Mouse (Mus musculus): ENCODE measurements around the gene Ppp1r9b. TPM values are rescaled to one million over a fixed set of nuclear protein-coding genes. Genes with fewer than 3 reads are reported as not detected.
"Not testable (repeated sequence)": the region's sequence is repeated elsewhere in the genome, so short reads cannot be mapped to it uniquely, and the experiment has no call there.

Ppp1r9b gene
- total RNA-seq, 2 experiments from 2014 or later, result 967 to 974 TPM

DNA sequence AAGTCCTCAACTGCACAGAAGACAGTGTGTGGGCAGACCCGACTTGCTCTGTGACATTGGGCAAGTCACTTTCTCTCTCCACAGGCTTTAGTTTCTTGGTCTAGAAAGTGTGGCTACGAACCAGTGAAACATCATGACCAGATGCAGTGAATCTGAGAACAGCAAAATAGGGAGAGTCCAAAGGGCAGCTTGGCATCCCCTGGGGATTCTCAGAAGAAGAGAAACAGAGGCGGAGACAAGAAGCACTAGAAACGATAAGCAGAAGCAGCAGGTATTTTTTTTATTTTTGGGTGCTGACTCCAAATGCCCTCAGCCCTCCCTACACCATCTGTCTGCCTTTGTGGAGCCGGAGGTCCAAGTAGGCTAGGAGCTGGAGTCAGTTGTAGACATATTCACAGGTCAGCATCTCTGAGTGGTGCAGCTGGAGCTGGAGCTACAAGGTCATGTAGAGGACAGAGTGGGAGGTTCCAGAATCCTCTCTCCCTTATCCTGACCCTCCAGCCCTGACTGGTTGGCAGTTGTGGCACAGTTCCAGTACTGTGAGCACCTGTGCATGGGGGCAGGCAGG lies 28.2 kb upstream of the Ppp1r9b start:
- no peak for TF ChIP-seq CTCF (conservative IDR thresholded peaks at IDR 0.05)
- H3K4me3 ChIP-seq, result no peak overlapping the region
- no peak for DNase-seq (ENCODE audit: low spot score in 2 of 2)
- no peak overlapping the region for H3K27ac ChIP-seq

DNA sequence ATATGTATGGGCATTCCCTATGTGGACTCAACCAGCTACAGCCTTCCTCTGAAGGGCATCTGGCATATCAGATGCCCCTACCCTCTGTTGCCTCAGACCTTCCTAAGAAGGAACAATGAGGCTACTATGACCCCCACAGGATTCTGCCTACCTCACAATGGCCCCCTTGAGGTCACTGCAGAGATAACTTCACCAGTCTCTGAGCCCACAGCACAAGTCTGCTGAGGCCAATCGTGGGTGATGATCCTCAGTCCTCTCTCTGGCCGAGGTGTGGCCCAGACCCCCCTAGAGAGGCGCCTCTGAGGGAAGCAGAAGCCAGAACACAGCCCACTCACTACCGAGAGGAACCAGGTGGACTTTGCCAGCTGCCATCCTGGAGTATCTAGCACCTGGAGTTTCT lies 23.4 kb upstream of the Ppp1r9b start, which contains the start of gene Hils1:
Gene Hils1 (plus strand): TSS at position 175 of the 400 bp plus-strand sequence.
- DNase-seq (ENCODE audit: low spot score in 2 of 2), result no peak
- no peak within 1 kb of the TSS for H3K27ac ChIP-seq
- TF ChIP-seq CTCF (conservative IDR thresholded peaks at IDR 0.05), result no peak; the same call in 1 of the 2 replicates
- H3K4me3 ChIP-seq, result no peak within 1 kb of the TSS

DNA sequence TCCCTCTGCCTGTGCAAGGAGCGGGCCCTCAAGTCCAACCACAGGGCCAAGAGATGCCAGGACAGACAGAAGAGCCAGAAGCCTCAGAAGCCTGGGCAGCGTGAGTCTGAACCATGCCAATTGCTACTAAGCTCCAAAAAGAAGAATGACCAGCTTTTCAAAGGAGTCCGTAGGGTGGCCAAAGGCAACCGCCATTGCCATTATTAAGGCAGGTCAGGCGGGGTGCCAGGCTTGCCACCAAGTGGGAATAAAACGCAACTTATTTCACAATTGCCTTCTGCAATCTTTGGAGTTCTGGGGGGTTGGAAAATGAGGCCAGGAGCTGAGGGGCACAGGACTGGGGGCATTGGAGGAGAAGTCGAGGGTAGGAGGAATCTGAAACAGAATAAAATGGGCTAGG lies 22.6 kb upstream of the Ppp1r9b start:
- no peak for DNase-seq (ENCODE audit: low spot score in 2 of 2)
- Histone ChIP-seq H3K4me3 (no peak overlapping the region), H3K27ac (no peak overlapping the region)
- TF ChIP-seq CTCF (conservative IDR thresholded peaks at IDR 0.05), result no peak

DNA sequence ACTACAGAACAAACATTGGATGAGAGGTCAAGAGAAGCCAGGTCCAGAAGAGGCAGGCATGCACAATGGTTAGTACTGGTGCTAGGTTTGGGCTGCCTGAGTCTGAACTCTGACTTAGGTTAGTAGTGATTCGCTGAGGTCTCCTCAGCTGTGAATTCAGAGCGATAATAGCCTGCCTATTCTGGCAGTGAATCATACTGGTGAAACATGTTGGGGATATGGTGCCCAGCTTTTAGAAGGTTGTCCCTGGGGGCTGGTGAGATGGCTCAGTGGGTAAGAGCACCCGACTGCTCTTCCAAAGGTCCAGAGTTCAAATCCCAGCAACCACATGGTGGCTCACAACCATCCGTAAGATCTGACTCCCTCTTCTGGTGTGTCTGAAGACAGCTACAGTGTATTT lies 21.1 kb upstream of the Ppp1r9b start:
- DNase-seq (ENCODE audit: low spot score in 2 of 2); H3K4me3 ChIP-seq; H3K27ac ChIP-seq: not testable (repeated sequence)

DNA sequence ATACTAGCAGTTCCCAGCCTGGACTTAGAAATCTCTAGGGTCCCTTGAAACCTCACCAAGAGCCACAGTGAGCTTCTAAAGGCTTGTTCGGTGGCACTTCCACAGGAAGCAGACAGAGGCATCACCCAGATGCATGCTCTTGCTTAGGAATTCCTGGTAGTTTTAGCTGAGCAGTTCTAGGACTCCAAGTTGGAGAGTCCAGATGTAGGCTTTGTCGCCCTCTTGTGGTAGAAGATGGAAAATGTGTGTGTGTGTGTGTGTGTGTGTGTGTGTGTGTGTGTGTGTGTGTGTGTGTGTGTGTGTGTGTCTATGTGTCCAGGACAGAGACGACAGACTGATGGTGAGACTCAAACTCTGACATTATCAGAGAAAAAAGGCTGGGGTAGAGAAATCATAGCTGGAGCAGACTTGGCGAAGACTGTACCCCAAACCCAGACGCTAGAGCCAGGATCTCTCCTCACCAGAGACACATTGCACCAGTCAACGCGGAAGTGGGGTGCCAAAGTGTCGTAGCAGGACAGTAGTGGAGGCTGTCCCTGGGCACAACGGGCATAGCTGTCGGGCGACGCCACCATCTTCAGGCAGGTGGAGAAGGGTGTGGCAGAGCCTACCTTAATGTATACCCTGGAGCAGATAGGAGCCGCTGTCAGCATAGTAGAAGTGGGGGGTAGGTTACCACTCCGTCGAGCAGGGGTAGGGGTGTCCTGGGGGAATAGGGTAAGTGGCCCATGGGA lies 20.5 kb upstream of the Ppp1r9b start:
- DNase-seq (ENCODE audit: low spot score in 2 of 2), result peak in 1 of 2 experiments; percentile 81
- TF ChIP-seq CTCF (conservative IDR thresholded peaks at IDR 0.05), result peak; percentile 76
- Histone ChIP-seq H3K27ac (no peak overlapping the region), H3K4me3 (no peak overlapping the region)

DNA sequence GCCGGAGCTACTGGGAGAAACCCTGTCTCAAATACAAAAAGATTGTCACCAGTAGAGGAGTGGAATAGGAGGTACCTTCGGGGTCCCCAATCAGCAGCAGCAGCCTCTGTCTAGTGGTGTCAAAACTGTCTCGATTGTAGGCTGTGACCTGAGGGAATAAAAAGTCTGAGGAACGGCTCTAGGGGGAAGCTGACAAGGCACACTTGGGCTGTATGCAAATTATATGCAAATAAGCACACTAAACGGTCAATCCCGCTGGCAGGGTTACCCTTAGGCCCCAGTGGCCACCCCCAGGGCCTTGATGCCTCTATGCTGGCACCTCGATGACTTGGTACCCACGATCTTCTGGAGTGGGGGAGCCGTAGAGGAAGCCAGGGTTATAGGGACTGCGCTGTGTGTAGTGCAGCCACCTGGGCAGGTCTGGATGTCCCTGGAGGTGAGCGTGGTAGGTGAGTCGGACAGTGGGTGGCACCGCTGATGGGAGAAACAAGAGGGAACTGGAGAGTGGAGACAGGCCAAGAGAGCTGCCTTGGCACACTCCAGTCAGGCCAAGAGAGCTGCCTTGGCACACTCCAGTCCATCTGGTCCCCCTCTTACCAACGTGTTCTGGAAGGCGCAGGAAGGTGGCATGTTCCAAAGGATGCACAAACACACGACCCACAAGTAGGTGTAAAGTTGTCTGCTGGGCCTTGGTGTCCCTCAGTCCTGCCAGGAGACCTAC lies 18.8 kb upstream of the Ppp1r9b start:
- Histone ChIP-seq H3K4me3 (no peak overlapping the region), H3K27ac (no peak overlapping the region)
- DNase-seq (ENCODE audit: low spot score in 2 of 2), result no peak
- no peak for TF ChIP-seq CTCF (conservative IDR thresholded peaks at IDR 0.05)

DNA sequence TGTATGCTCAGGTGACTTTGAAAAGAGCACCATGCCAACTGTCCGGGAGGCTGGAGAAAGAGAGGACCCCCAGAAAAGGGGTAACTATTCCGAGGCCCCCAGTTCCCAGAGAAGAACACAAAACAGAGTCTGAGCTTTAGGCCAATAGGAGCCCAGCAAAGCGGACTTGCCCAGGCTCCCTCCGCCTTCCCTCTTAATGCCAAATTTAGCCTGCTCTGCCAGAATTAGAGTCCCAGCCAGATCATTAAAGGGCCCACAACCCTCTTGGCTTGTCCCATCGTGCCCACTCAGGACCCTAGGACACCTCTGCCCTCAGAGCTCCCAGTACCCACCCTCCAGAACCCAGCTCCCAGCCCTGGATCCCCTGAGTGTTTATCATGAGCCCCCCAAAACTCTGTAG lies 17.9 kb upstream of the Ppp1r9b start:
- H3K27ac ChIP-seq, result no peak overlapping the region
- TF ChIP-seq CTCF (conservative IDR thresholded peaks at IDR 0.05), result no peak
- no peak for DNase-seq (ENCODE audit: low spot score in 2 of 2)

DNA sequence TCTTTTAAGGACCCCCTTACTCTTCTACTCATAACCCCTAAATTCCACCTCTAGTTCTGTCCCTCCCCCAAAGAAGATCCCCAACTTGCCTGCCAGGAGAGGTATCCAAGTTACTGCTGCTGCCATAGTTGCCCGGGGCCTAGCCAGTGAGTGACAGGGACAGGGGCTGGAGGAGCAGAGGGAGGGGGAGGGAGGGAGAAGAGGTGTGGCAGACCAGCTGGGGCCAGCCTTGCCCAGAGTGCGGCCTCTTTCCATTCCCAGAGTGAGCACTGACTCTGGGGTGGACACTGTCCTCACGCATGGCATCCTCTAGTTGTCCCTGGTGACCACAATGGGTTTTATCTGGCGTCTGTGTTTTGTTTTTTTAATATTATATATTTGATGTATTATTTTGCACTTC lies 17.5 kb upstream of the Ppp1r9b start:
- no peak for DNase-seq (ENCODE audit: low spot score in 2 of 2)
- no peak for TF ChIP-seq CTCF (conservative IDR thresholded peaks at IDR 0.05)
- Histone ChIP-seq H3K27ac (no peak overlapping the region), H3K4me3 (no peak overlapping the region)

More for the DNA sequence above, 17.9 kb upstream of the Ppp1r9b start:
- no peak overlapping the region for H3K4me3 ChIP-seq

DNA sequence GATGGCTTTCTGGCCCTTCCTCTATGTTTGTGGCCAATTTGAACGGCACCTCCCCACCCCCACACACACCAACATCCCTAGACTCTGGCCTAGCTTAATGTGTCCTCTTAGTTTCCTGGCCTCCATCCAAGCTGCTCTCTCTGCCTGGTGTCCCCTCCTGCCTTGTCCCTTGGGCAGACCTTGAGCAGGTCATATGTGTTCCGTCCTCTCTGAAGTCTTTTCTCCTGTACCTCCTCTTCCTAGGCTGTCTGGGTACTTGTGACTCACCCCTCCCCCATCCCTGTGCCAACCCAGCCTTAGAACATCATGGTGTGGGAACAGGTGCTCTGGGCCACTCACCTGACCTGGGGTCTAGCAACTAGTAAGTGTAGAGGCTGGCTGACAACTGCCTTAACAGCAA lies 15.9 kb upstream of the Ppp1r9b start:
- no peak for DNase-seq (ENCODE audit: low spot score in 2 of 2)
- no peak overlapping the region for H3K4me3 ChIP-seq
- no peak overlapping the region for H3K27ac ChIP-seq
- no peak for TF ChIP-seq CTCF (conservative IDR thresholded peaks at IDR 0.05)

DNA sequence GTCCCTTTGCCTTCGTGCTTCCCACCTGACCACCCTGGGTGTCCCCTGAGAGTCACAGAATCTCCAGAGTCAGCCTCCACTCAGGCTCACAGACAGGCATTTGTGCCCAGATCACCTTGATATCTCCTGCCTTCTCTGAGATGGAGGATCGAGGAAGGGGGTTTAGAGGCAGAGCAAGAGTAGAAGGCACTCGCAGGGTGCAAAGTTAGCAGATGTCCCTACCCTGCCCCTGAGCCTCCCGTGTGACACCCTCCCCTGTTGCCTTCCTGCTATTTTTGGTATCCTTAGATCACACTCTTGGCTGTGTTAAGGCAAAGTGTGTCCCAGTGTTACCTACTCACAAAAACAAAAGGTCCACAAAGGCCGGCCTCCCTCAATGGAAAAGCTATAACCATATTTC lies 14.6 kb upstream of the Ppp1r9b start, which contains the start of gene Sgca:
Gene Sgca (minus strand): TSS at position 129 of the 400 bp plus-strand sequence.
- H3K27ac ChIP-seq, result no peak within 1 kb of the TSS
- no peak for TF ChIP-seq CTCF (conservative IDR thresholded peaks at IDR 0.05)
- no peak within 1 kb of the TSS for H3K4me3 ChIP-seq
- no peak for DNase-seq (ENCODE audit: low spot score in 2 of 2)

DNA sequence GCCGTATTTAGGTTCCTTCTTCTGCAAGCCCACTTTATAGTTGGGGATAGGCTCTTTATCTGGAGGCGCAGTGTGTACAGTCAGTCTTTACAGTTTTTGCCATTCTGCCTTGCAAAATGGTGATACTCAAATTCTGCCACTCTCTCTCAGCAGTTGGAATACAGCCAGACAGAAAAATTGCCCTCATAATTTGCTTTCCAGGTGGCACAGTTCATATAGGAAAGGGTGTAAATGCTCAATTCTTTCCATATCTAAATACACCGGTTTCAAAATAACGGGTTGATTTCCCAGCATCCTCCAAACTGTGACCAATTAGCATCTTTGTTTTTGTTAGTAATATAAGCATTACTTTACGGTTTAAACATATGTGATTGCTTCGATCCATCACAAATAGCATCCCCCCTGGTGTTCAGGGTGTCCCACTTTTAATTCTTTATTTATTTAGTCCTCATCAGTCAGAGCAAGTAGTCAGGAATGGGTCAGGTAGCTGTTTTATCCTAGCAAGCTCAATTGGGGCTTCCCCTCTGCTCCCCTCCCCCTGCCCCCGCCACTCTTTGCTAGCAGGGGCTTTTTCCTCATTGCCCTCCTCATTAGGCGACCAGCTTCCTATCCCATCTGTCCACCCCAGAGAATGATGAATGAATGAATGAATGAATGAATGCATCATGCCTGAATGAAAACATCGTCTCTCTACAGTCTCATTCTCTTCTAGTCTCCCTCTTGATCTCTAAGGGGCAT lies 12.5 kb upstream of the Ppp1r9b start:
- no peak for DNase-seq (ENCODE audit: low spot score in 2 of 2)

DNA sequence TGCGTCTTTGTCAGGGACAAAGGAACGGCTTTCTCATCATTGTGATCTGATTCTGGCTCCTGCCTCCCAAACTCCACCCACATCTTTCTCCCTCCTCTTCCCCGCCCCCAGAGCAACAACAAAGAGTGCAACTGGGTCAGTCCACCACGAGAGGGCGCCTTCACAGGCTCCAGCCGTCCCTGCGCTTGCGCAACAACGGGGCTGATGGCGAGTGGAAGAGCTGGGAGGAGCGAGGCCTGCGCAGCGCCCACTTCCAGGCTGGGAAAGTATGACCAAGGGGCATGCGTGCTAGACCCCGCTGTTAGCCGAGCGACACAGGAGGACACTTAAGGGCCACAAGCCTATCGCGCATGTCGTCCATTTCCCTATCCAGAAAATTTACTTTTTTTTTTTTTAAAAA lies 11.9 kb upstream of the Ppp1r9b start:
- TF ChIP-seq CTCF (conservative IDR thresholded peaks at IDR 0.05), result peak; percentile 96
- peak overlapping the region; percentile 90 for H3K27ac ChIP-seq
- peak; percentile 99 for DNase-seq (ENCODE audit: low spot score in 2 of 2)
- H3K4me3 ChIP-seq, result peak overlapping the region; percentile 52

More for the DNA sequence above, 12.5 kb upstream of the Ppp1r9b start:
- TF ChIP-seq CTCF (conservative IDR thresholded peaks at IDR 0.05), result no peak
- Histone ChIP-seq H3K27ac (peak overlapping the region; percentile 90), H3K4me3 (peak overlapping the region; percentile 52)
